Mouse (Mus musculus) lung, adult 2 months (tissue): Measurements from ENCODE around the gene Cabp1.

Experiments
- CTCF ChIP-seq: fragments of 200-500 bp; IDR thresholded peaks from 2 replicates; pipeline ENCODE4 v1.5.1; 2011; ENCODE audit warnings: mild to moderate bottlenecking, low read length, control low read depth; ENCODE audit not compliant: insufficient read depth
- POLR2A ChIP-seq: fragments of 200-500 bp; IDR thresholded peaks from 2 replicates; pipeline ENCODE4 v1.6.1; 2011; ENCODE audit warnings: low read depth, mild to moderate bottlenecking, control low read depth, low read length, borderline replicate concordance; ENCODE audit errors: extremely low read depth

DNA sequence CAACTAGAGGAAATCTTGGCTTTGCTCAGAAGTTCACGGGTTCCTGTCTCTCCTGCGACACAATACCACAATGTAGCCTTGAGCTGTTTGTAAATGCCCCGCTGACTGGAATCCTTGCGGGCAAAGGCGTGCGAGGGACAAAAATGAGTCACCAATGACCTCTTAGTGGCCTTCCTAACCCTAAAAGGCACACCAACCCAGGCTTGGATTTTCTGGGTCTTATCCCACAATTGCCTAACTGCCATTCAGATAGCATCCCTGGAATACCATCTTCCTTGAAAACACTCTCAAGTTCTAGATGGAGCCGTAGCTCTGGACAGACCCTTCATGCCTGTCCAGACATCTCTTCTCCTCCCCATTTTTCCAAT is 1.4 kb downstream of the Cabp1 start:
- no peak for TF ChIP-seq POLR2A
- no peak for TF ChIP-seq CTCF
